Comparison of ENCODE assay signal across 9 mouse cellular contexts in genomic region chr4:134251241-134252130, GRCm38 (mm10). TPM values are rescaled to one million over a fixed set of nuclear protein-coding genes. Genes with fewer than 3 reads are reported as not detected.
A peak's percentile ranks its signal among the peaks of the same experiment; 100 is the strongest.
DNase-seq lines count a peak whose midpoint lies in the region; ATAC-seq and TF ChIP-seq lines count a peak whose summit lies in the region.
"Had no signal": no experiment of that assay in that cellular context is flagged by ENCODE, and none has a peak within 500 bp of the region (broad histone marks: within the 10 kb centered on the region; RNA-seq: fewer than 3 reads in every experiment).

No protein-coding gene starts in this region.

- H3K4me2 ChIP-seq in kidney, postnatal 0 days (ENCODE audit: low read length), result peak overlapping the region; percentile 85

- H3K4me1 ChIP-seq in kidney, postnatal 0 days (replicated peaks; ENCODE audit: insufficient read depth, low read length), result peaks cover 32% of the 10 kb centered on the region

- no peaks in the 10 kb centered on the region for H3K36me3 ChIP-seq in kidney, postnatal 0 days (ENCODE audit: insufficient read depth, low read length)

- peak; percentile 6; the same call in 1 of the 2 replicates for TF ChIP-seq CTCF in brain, embryonic 14.5 days (IDR thresholded peaks at IDR 0.05; ENCODE audit: borderline replicate concordance, extremely low read depth, insufficient read depth, insufficient read length)
- no peak for TF ChIP-seq CTCF in kidney, postnatal 0 days (IDR thresholded peaks at IDR 0.05; ENCODE audit: low read depth)

- 0 out of 2 replicates have a peak, but pooled peaks have one; percentile 35 for TF ChIP-seq POLR2A in brain, embryonic 14.5 days (IDR thresholded peaks at IDR 0.05; ENCODE audit: borderline replicate concordance, extremely low read depth, insufficient read depth, insufficient read length, poor library complexity, severe bottlenecking)

- no peak overlapping the region for H3K27ac ChIP-seq in kidney, postnatal 0 days

- no peak for ATAC-seq in kidney, postnatal 0 days (replicated peaks; ENCODE audit: low FRiP score, low read depth)

- peak; percentile 40 for DNase-seq in kidney, adult 18-20 months
- no peak for DNase-seq in kidney, adult 8-10 months
- DNase-seq in brain, embryonic 14.5 days (ENCODE audit: low read depth), result peak; percentile 79
- DNase-seq in heart, adult 8-10 months (ENCODE audit: low spot score), result peak; percentile 26
- peak; percentile 29 for DNase-seq in kidney, postnatal 0 days (ENCODE audit: low spot score)
- DNase-seq in lung, postnatal 36 days, result peak; percentile 30
- peak; percentile 80 for DNase-seq in right cerebral cortex, postnatal 4 days
- DNase-seq in urinary bladder, adult 2 months (ENCODE audit: low spot score), result no peak

- H3K27me3 ChIP-seq in kidney, postnatal 0 days (ENCODE audit: insufficient read depth, low read length), result peaks cover 26% of the 10 kb centered on the region

- WGBS in kidney, postnatal 0 days, result 1% methylated on average over 91 of the region's 91 CpGs

- peak overlapping the region; percentile 42 for H3K4me3 ChIP-seq in kidney, postnatal 0 days (replicated peaks; ENCODE audit: low read depth, low read length)

- peak overlapping the region; percentile 49 for H3K9ac ChIP-seq in kidney, postnatal 0 days (ENCODE audit: low read depth, low read length)

- no peaks in the 10 kb centered on the region for H3K9me3 ChIP-seq in kidney, postnatal 0 days (replicated peaks; ENCODE audit: low read length)

RNA-seq across cellular contexts. Expression of gene Grrp1, which starts 2.4 kb away (rescaled TPM):
- polyA plus RNA-seq in brain, embryonic 14.5 days (2012; rRNA removed), result 16.5 and 16.6 TPM in 2 replicates
- total RNA-seq in heart, adult 8-10 months (2022), result 1 to 10 TPM; 6.1 to 8.0 (median 7.3) TPM
- polyA plus RNA-seq in kidney, postnatal 0 days (2015; fragmentation: Nextera tagmentation; extraction: Ambion mirVana), result 10.8 and 12.3 TPM in 2 replicates
- 13.7 TPM in 2 replicates for polyA plus RNA-seq in urinary bladder, adult 2 months (2012; rRNA removed)

RNA-seq across cellular contexts. Expression of gene Gm30191, which starts 4.8 kb away (rescaled TPM):
- 0.33 and 0.64 TPM in 2 replicates for polyA plus RNA-seq in brain, embryonic 14.5 days (2012; rRNA removed)
- not detected for total RNA-seq in heart, adult 8-10 months (2022)
- polyA plus RNA-seq in kidney, postnatal 0 days (2015; fragmentation: Nextera tagmentation; extraction: Ambion mirVana), result not detected in 2 replicates
- not detected in 2 replicates for polyA plus RNA-seq in urinary bladder, adult 2 months (2012; rRNA removed)
- total RNA-seq: layer of hippocampus, postnatal 14 days had no signal

RNA-seq across cellular contexts. Expression of gene Zfp593, which starts 6.1 kb away (rescaled TPM):
- polyA plus RNA-seq in brain, embryonic 14.5 days (2012; rRNA removed), result 14.5 and 19.0 TPM in 2 replicates
- total RNA-seq in heart, adult 8-10 months (2022), result 1 to 10 TPM; 3.8 to 4.3 (median 4.0) TPM
- 14.0 and 16.3 TPM in 2 replicates for polyA plus RNA-seq in kidney, postnatal 0 days (2015; fragmentation: Nextera tagmentation; extraction: Ambion mirVana)
- polyA plus RNA-seq in urinary bladder, adult 2 months (2012; rRNA removed), result 8.9 and 11.0 TPM in 2 replicates

RNA-seq across cellular contexts. Expression of gene E130218I03Rik, which starts 8.0 kb away (rescaled TPM):
- polyA plus RNA-seq in brain, embryonic 14.5 days (2012; rRNA removed), result not detected in 2 replicates
- not detected for total RNA-seq in heart, adult 8-10 months (2022)
- polyA plus RNA-seq in kidney, postnatal 0 days (2015; fragmentation: Nextera tagmentation; extraction: Ambion mirVana), result 0.08 and 0.29 TPM in 2 replicates
- not detected in 2 replicates for polyA plus RNA-seq in urinary bladder, adult 2 months (2012; rRNA removed)
- total RNA-seq: layer of hippocampus, postnatal 14 days had no signal

RNA-seq across cellular contexts. Expression of gene Cnksr1, which starts 13.3 kb away (rescaled TPM):
- 0.30 and 0.34 TPM in 2 replicates for polyA plus RNA-seq in brain, embryonic 14.5 days (2012; rRNA removed)
- 1 to 10 TPM; 7.5 to 9.2 (median 8.5) TPM for total RNA-seq in heart, adult 8-10 months (2022)
- polyA plus RNA-seq in kidney, postnatal 0 days (2015; fragmentation: Nextera tagmentation; extraction: Ambion mirVana), result 8.3 and 9.2 TPM in 2 replicates
- 11.5 and 13.1 TPM in 2 replicates for polyA plus RNA-seq in urinary bladder, adult 2 months (2012; rRNA removed)

Comparison
In these comparisons a context has a peak if more than half of its experiments do, and no peak if none do; other contexts are left out.
1. DNase-seq: peak in kidney, adult 18-20 months (single experiment), brain, embryonic 14.5 days (single experiment), heart, adult 8-10 months (single experiment), kidney, postnatal 0 days (single experiment), lung, postnatal 36 days (single experiment) and right cerebral cortex, postnatal 4 days (single experiment); none in kidney, adult 8-10 months (0 of 2) and urinary bladder, adult 2 months (single experiment).